Mouse (Mus musculus) liver, postnatal 0 days (tissue): ENCODE measurements at regions not wholly inside any gene's neighbourhood (a gene's known extent, or its start where the extent isn't known, plus 50 kb on each side); places are given as distances from the start of the nearest gene placed in this dataset.

Source experiments
- ATAC-seq: fragments of 200-750 bp; cut with Nextera tagmentation; 2 replicates; pipeline ENCODE4 v1.8.0; 2017; ENCODE audit warnings: mild to moderate bottlenecking, moderate library complexity
- DNase-seq: peaks from one replicate; pipeline ENCODE4 v3.0.0-alpha.2; 2016
- H3K27ac ChIP-seq: fragments of 300-500 bp; sonication (generic); 2 replicates; pipeline ENCODE4 v1.5.1; 2014; ENCODE audit warnings: antibody characterized with exemption, moderate library complexity, mild to moderate bottlenecking, low read depth
- H3K27me3 ChIP-seq: fragments of 300-500 bp; sonication (generic); 2 replicates; pipeline ENCODE4 v1.6.1; 2014; ENCODE audit warnings: low read length, control low read depth, mixed read lengths; ENCODE audit not compliant: insufficient read depth
- H3K36me3 ChIP-seq: fragments of 300-500 bp; sonication (generic); replicated peaks from 2 replicates; pipeline ENCODE4 v1.6.1; 2014; ENCODE audit warnings: mild to moderate bottlenecking, control low read depth, low read length, moderate library complexity, mixed read lengths; ENCODE audit not compliant: insufficient read depth
- H3K4me1 ChIP-seq: fragments of 300-500 bp; sonication (generic); 2 replicates; pipeline ENCODE4 v1.6.1; 2014; ENCODE audit warnings: antibody characterized with exemption, mild to moderate bottlenecking, control low read depth; ENCODE audit not compliant: insufficient read depth
- H3K4me2 ChIP-seq: fragments of 300-500 bp; sonication (generic); 2 replicates; pipeline ENCODE4 v1.6.1; 2014; ENCODE audit warnings: low read depth, mild to moderate bottlenecking, low read length, moderate library complexity, mixed read lengths
- H3K4me3 ChIP-seq: fragments of 300-500 bp; sonication (generic); 2 replicates; pipeline ENCODE4 v1.5.1; 2014; ENCODE audit warnings: low read depth, low read length
- H3K9ac ChIP-seq: fragments of 300-500 bp; sonication (generic); replicated peaks from 2 replicates; pipeline ENCODE4 v1.6.1; 2014; ENCODE audit warnings: mild to moderate bottlenecking, moderate library complexity
- H3K9me3 ChIP-seq: fragments of 300-500 bp; sonication (generic); 2 replicates; pipeline ENCODE4 v1.6.1; 2016; ENCODE audit warnings: mild to moderate bottlenecking, control low read depth, low read length, mixed read lengths
- CTCF ChIP-seq: sonication (generic); IDR thresholded peaks from 2 replicates; pipeline ENCODE4 v1.5.1; 2016; ENCODE audit warnings: antibody characterized with exemption, low read depth
- EP300 ChIP-seq: IDR thresholded peaks from 2 replicates; pipeline ENCODE4 v1.6.1; 2016; ENCODE audit warnings: antibody characterized with exemption, low read depth, mild to moderate bottlenecking
- WGBS: fragments of 180-500 bp; shearing (Covaris S2); extraction: QIAGEN DNeasy Blood & Tissue Kit; methylation state at CpG from one replicate; pipeline ENCODE4 v1.1.7; 2014; ENCODE audit not compliant: insufficient replicate concordance; 5-methylcytosine and 5-hydroxymethylcytosine counted together

DNA sequence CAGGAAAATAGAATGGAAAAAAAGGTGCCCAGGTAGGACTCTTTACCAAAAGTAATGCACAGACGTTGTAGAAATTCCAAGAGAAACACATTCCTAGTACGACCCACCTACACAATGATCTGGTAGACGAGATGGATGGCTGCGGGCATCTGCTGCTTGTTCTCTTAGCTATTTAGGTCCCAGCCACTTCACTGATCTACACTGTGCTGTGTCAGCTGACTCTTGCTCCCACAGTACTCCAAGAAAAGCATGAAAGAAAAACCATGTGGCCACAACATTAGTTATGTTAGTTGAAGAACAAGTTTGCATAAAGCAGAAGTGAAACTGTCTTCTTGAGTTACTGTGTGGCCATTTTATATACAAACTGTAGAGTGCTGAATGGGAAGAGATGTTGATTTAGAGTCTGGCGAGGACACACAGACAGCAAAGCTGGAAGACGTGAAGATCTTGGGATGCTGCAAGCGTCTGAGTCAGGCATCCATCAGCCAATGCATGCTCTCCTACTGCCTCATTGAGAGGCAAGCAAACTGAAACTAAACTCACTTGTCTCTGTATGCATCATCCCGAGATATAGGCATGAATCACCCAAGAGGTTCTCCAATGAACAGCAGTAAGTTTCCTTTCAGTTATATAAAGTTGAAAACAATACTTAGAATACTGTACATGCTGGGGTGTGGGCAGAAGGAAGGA, 626.6 kb downstream of the Dok5 start:
- ATAC-seq: no peak
- Histone ChIP-seq H3K4me3 (no peak overlapping the region), H3K9ac (no peak overlapping the region), H3K36me3 (no peaks in the 10 kb centered on the region), H3K27ac (no peak overlapping the region), H3K27me3 (no peaks in the 10 kb centered on the region), H3K4me1 (no peaks in the 10 kb centered on the region), H3K4me2 (no peak overlapping the region), H3K9me3 (peaks cover 4% of the 10 kb centered on the region; the same call in 1 of the 2 replicates)
- TF ChIP-seq CTCF (no peak), EP300 (no peak)
- 71% methylated on average over 8 of the region's 8 CpGs for WGBS
- DNase-seq: no peak

DNA sequence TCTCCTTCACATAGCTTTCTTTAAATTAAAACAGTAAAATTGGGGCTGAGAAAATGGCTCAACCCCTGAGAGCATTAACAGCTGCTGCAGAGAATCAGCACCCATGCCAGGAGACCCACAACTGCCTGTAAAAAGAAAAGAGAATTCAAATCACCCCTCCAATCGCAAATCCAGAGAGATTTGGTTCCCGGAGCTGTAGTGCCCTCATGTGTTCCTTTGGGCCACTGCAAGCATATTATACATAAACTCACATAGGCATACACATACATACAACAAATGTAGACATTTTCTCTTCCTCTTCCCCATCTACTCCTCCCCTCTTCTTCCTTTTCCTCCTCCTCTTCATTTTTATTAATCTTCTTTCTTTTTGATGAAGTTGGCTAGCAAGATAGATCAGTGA, 616.5 kb downstream of the Dok5 start:
- no peak overlapping the region for H3K27ac ChIP-seq
- ATAC-seq (no peak), DNase-seq (no peak)
- TF ChIP-seq CTCF (no peak), EP300 (no peak)
- no peaks in the 10 kb centered on the region for H3K36me3 ChIP-seq
- no peaks in the 10 kb centered on the region for H3K27me3 ChIP-seq
- no peak overlapping the region for H3K4me2 ChIP-seq
- WGBS: 78% methylated on average over 2 of the region's 2 CpGs
- H3K4me1 ChIP-seq: no peaks in the 10 kb centered on the region
- H3K9ac ChIP-seq: no peak overlapping the region
- H3K9me3 ChIP-seq: no peaks in the 10 kb centered on the region; the same call in 1 of the 2 replicates
- no peak overlapping the region for H3K4me3 ChIP-seq

DNA sequence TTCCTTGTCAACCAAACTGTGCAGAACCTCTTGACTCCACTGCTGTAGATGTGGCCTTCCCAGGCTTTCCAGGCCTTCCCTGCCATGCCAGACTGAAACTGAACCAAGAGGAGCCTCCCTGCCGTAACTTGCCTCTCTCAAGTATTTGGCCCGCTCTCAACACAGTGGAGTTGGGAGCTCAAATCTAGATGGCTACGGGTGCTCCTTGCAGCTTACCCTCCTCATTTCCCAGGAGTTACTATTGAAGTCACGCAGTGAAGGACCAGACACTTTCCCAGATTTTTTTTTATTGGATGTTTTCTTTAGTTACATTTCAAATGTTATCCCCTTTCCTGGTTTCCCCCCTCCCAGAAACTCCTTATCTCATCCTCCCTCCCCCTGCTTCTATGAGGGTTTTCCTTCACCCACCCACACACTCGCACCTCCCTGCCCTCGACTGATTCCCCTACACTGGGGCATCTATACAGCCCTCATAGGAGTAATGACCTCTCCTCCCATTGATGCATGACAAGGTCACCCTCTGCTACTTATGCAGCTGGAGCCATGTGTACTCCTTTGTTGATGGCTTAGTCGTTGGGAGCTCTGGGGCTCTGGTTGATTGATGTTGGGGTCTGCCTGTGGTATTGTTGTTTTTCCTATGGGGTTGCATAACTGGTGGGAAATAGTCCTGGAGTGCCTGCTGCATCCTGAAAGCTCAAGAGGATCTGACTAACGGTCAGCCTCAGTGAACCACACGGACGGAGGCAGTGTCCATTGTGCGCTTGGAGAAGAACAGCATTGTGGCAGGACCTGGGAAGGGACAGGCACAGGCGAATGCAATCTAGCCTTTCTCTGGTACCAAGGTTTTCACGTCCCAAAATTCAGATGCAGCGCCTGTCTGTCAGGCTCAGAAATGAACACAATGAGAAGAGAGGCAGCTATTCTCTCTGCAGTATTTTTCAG, 602.5 kb downstream of the Dok5 start:
- no peak for TF ChIP-seq EP300
- TF ChIP-seq CTCF: no peak
- Histone ChIP-seq H3K4me2 (no peak overlapping the region), H3K9ac (no peak overlapping the region), H3K36me3 (no peaks in the 10 kb centered on the region), H3K27me3 (no peaks in the 10 kb centered on the region), H3K4me3 (no peak overlapping the region), H3K27ac (no peak overlapping the region), H3K4me1 (no peaks in the 10 kb centered on the region), H3K9me3 (peaks cover 3% of the 10 kb centered on the region; the same call in 1 of the 2 replicates)
- ATAC-seq (no peak), DNase-seq (no peak)
- WGBS: 67% methylated on average over 14 of the region's 14 CpGs

DNA sequence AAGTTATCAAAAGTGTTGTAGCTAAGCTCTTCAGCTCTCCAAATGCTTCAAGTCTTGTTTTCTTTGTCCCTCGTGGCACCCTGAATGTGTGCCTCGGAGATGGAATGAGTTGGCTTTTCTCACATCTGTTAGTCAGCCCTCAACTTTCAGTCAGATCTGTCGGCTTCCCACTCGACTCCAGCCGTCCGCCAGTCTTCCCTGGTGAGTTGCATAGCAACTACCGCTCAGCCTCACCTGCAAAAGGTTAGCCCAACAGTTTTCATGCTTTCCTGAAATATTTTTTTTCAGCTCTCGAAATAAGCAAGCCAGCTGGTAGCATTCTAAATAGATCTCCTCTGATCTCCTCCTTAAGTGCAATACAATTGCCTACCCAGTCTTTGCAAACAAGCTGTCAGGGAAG, 601.2 kb downstream of the Dok5 start:
- H3K9me3 ChIP-seq: peaks cover 3% of the 10 kb centered on the region; the same call in 1 of the 2 replicates

DNA sequence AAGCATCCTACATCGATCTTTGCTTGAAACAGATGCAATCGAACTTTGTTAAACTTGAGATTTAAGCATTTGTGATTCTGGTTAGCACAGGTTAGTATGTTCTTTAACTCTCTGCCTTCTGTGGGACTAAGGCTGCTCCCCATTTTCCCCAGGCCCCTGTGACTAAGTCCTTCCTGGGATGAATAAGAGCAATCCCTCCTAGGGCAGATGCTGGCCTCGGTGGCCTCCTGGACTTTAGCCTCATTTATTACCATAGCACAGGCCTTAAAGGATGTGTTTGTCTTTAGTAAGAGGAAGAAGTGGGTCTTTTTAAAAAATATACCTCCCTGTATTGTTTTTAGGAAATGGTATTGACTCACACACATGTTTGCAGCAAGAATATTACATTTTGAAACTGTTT, 599.9 kb downstream of the Dok5 start:
- Histone ChIP-seq H3K27ac (no peak overlapping the region), H3K4me2 (no peak overlapping the region), H3K27me3 (no peaks in the 10 kb centered on the region), H3K4me1 (no peaks in the 10 kb centered on the region), H3K9ac (no peak overlapping the region), H3K36me3 (no peaks in the 10 kb centered on the region), H3K9me3 (peaks cover 3% of the 10 kb centered on the region; the same call in 1 of the 2 replicates), H3K4me3 (no peak overlapping the region)
- TF ChIP-seq EP300 (no peak), CTCF (no peak)
- no peak for ATAC-seq
- no peak for DNase-seq
- WGBS: 81% methylated on average over 3 of the region's 3 CpGs

More for the DNA sequence above, 601.2 kb downstream of the Dok5 start:
- H3K27ac ChIP-seq: no peak overlapping the region
- no peaks in the 10 kb centered on the region for H3K27me3 ChIP-seq
- no peak overlapping the region for H3K4me2 ChIP-seq
- no peaks in the 10 kb centered on the region for H3K4me1 ChIP-seq
- H3K36me3 ChIP-seq: no peaks in the 10 kb centered on the region
- no peak overlapping the region for H3K4me3 ChIP-seq
- WGBS: 69% methylated on average over 8 of the region's 8 CpGs
- ATAC-seq (no peak), DNase-seq (no peak)
- H3K9ac ChIP-seq: no peak overlapping the region
- TF ChIP-seq EP300: no peak
- no peak for TF ChIP-seq CTCF

DNA sequence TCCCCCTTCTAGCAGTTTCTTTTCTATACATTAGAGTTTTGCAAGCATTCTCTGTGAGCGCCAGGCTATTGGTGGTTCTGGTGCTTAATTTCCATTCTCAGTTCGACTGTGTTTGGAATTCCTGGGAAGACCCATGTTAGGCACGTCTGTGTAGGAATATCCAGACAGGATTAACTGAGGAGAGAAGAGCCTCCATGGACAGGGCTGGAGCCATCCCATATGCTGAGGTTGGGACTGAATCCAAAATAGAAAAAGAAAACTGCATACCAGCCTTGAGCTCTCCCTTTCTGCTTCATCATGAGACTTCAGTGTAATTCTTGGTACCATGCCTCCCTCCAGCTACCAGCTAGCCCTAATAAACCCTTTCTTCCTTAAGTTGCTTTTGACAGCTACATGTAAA, 595.3 kb downstream of the Dok5 start:
- ATAC-seq: no peak
- TF ChIP-seq EP300: no peak
- Histone ChIP-seq H3K9ac (no peak overlapping the region), H3K4me2 (no peak overlapping the region), H3K27me3 (no peaks in the 10 kb centered on the region), H3K4me1 (no peaks in the 10 kb centered on the region), H3K4me3 (no peak overlapping the region), H3K36me3 (no peaks in the 10 kb centered on the region), H3K27ac (no peak overlapping the region), H3K9me3 (no peaks in the 10 kb centered on the region)
- no peak for DNase-seq
- WGBS: 62% methylated on average over 3 of the region's 3 CpGs
